Mouse (Mus musculus): ENCODE data around the gene Aox4. TPM values are rescaled to one million over a fixed set of nuclear protein-coding genes. Genes with fewer than 3 reads are reported as not detected.

The Aox4 gene
- polyA plus RNA-seq, 1 experiment = not detected

- no peaks in the 10 kb centered on the region for H3K4me1 ChIP-seq (ENCODE audit: control insufficient read depth)
- no peak overlapping the region for H3K4me3 ChIP-seq (replicated peaks)
- H3K27me3 ChIP-seq (ENCODE audit: control insufficient read depth) = no peaks in the 10 kb centered on the region
- no peaks in the 10 kb centered on the region for H3K36me3 ChIP-seq (ENCODE audit: control insufficient read depth)
- no peak for TF ChIP-seq GATA1 (IDR thresholded peaks at IDR 0.05; ENCODE audit: low read length)
- no peak for TF ChIP-seq TAL1 (IDR thresholded peaks at IDR 0.05; ENCODE audit: low read length)
- no peaks in the 10 kb centered on the region for H3K9me3 ChIP-seq (ENCODE audit: control insufficient read depth, low read length)
Observed at GRCm38 (mm10) chr1:58268231-58268630, 58.0 kb downstream of the Aox4 start.

- no peaks in the 10 kb centered on the region for H3K27me3 ChIP-seq (ENCODE audit: control insufficient read depth)
- H3K4me1 ChIP-seq (ENCODE audit: control insufficient read depth) = no peaks in the 10 kb centered on the region
- H3K9me3 ChIP-seq (ENCODE audit: control insufficient read depth, low read length) = no peaks in the 10 kb centered on the region
- no peak overlapping the region for H3K4me3 ChIP-seq (replicated peaks)
- TF ChIP-seq GATA1 (IDR thresholded peaks at IDR 0.05; ENCODE audit: low read length) (no peak), TAL1 (IDR thresholded peaks at IDR 0.05; ENCODE audit: low read length) (no peak)
- H3K36me3 ChIP-seq (ENCODE audit: control insufficient read depth) = no peaks in the 10 kb centered on the region
Observed at GRCm38 (mm10) chr1:58270807-58271569, 60.8 kb downstream of the Aox4 start.

GRCm38 (mm10) chr1:58275879-58276278 is 65.7 kb downstream of the Aox4 start:
- Histone ChIP-seq H3K9me3 (ENCODE audit: control insufficient read depth, low read length) (no peaks in the 10 kb centered on the region), H3K27me3 (ENCODE audit: control insufficient read depth) (no peaks in the 10 kb centered on the region), H3K36me3 (ENCODE audit: control insufficient read depth) (no peaks in the 10 kb centered on the region), H3K4me3 (replicated peaks) (no peak overlapping the region), H3K4me1 (ENCODE audit: control insufficient read depth) (no peaks in the 10 kb centered on the region)
- TF ChIP-seq TAL1 (IDR thresholded peaks at IDR 0.05; ENCODE audit: low read length) = no peak
- no peak for TF ChIP-seq GATA1 (IDR thresholded peaks at IDR 0.05; ENCODE audit: low read length)

- Histone ChIP-seq H3K4me3 (replicated peaks) (no peak within 1 kb of the TSS), H3K4me1 (ENCODE audit: control insufficient read depth) (no peaks in the 10 kb centered on the region), H3K27me3 (ENCODE audit: control insufficient read depth) (no peaks in the 10 kb centered on the region), H3K36me3 (ENCODE audit: control insufficient read depth) (no peaks in the 10 kb centered on the region), H3K9me3 (ENCODE audit: control insufficient read depth, low read length) (no peaks in the 10 kb centered on the region)
- TF ChIP-seq TAL1 (IDR thresholded peaks at IDR 0.05; ENCODE audit: low read length) (no peak), GATA1 (IDR thresholded peaks at IDR 0.05; ENCODE audit: low read length) (no peak)
Observed at GRCm38 (mm10) chr1:58278026-58278425, 67.8 kb downstream of the Aox4 start, which contains the start of gene Aox2. TSS of gene Aox2 (plus strand) at chr1:58278326.

GRCm38 (mm10) chr1:58278513-58278912 is 68.3 kb downstream of the Aox4 start:
- Histone ChIP-seq H3K9me3 (ENCODE audit: control insufficient read depth, low read length) (no peaks in the 10 kb centered on the region), H3K36me3 (ENCODE audit: control insufficient read depth) (no peaks in the 10 kb centered on the region), H3K4me3 (replicated peaks) (no peak overlapping the region), H3K4me1 (ENCODE audit: control insufficient read depth) (no peaks in the 10 kb centered on the region), H3K27me3 (ENCODE audit: control insufficient read depth) (no peaks in the 10 kb centered on the region)
- TF ChIP-seq TAL1 (IDR thresholded peaks at IDR 0.05; ENCODE audit: low read length) = no peak
- no peak for TF ChIP-seq GATA1 (IDR thresholded peaks at IDR 0.05; ENCODE audit: low read length)

- H3K9me3 ChIP-seq (ENCODE audit: control insufficient read depth, low read length) = no peaks in the 10 kb centered on the region
- H3K27me3 ChIP-seq (ENCODE audit: control insufficient read depth) = no peaks in the 10 kb centered on the region
- H3K4me3 ChIP-seq (replicated peaks) = no peak overlapping the region
- no peaks in the 10 kb centered on the region for H3K36me3 ChIP-seq (ENCODE audit: control insufficient read depth)
- TF ChIP-seq GATA1 (IDR thresholded peaks at IDR 0.05; ENCODE audit: low read length) = no peak
- no peak for TF ChIP-seq TAL1 (IDR thresholded peaks at IDR 0.05; ENCODE audit: low read length)
- no peaks in the 10 kb centered on the region for H3K4me1 ChIP-seq (ENCODE audit: control insufficient read depth)
Observed at GRCm38 (mm10) chr1:58280381-58280780, 70.2 kb downstream of the Aox4 start.

GRCm38 (mm10) chr1:58280939-58281624 is 70.9 kb downstream of the Aox4 start:
- TF ChIP-seq GATA1 (IDR thresholded peaks at IDR 0.05; ENCODE audit: low read length) (no peak), TAL1 (IDR thresholded peaks at IDR 0.05; ENCODE audit: low read length) (no peak)
- Histone ChIP-seq H3K9me3 (ENCODE audit: control insufficient read depth, low read length) (no peaks in the 10 kb centered on the region), H3K4me3 (replicated peaks) (no peak overlapping the region), H3K36me3 (ENCODE audit: control insufficient read depth) (no peaks in the 10 kb centered on the region), H3K4me1 (ENCODE audit: control insufficient read depth) (no peaks in the 10 kb centered on the region), H3K27me3 (ENCODE audit: control insufficient read depth) (no peaks in the 10 kb centered on the region)

- Histone ChIP-seq H3K27me3 (ENCODE audit: control insufficient read depth) (no peaks in the 10 kb centered on the region), H3K4me3 (replicated peaks) (no peak overlapping the region), H3K4me1 (ENCODE audit: control insufficient read depth) (no peaks in the 10 kb centered on the region), H3K9me3 (ENCODE audit: control insufficient read depth, low read length) (no peaks in the 10 kb centered on the region), H3K36me3 (ENCODE audit: control insufficient read depth) (no peaks in the 10 kb centered on the region)
- TF ChIP-seq GATA1 (IDR thresholded peaks at IDR 0.05; ENCODE audit: low read length) = no peak
- TF ChIP-seq TAL1 (IDR thresholded peaks at IDR 0.05; ENCODE audit: low read length) = no peak
Observed at GRCm38 (mm10) chr1:58281625-58281988, 71.4 kb downstream of the Aox4 start.

- Histone ChIP-seq H3K9me3 (ENCODE audit: control insufficient read depth, low read length) (no peaks in the 10 kb centered on the region), H3K4me3 (replicated peaks) (no peak overlapping the region), H3K27me3 (ENCODE audit: control insufficient read depth) (no peaks in the 10 kb centered on the region), H3K36me3 (ENCODE audit: control insufficient read depth) (no peaks in the 10 kb centered on the region), H3K4me1 (ENCODE audit: control insufficient read depth) (no peaks in the 10 kb centered on the region)
- TF ChIP-seq TAL1 (IDR thresholded peaks at IDR 0.05; ENCODE audit: low read length) (no peak), GATA1 (IDR thresholded peaks at IDR 0.05; ENCODE audit: low read length) (no peak)
Observed at GRCm38 (mm10) chr1:58284505-58284904, 74.3 kb downstream of the Aox4 start.

Data from erythroblast, embryonic 14.5 days (primary cell).